Mouse (Mus musculus): ENCODE data around the gene Gm20736. TPM values are rescaled to one million over a fixed set of nuclear protein-coding genes. Genes with fewer than 3 reads are reported as not detected.
"Not testable (repeated sequence)": the region's sequence is repeated elsewhere in the genome, so short reads cannot be mapped to it uniquely, and the experiment has no call there.

Gm20736 gene
- not detected in 2 replicates for polyA plus RNA-seq (2015; fragmentation: Nextera tagmentation; extraction: Ambion mirVana)

DNA sequence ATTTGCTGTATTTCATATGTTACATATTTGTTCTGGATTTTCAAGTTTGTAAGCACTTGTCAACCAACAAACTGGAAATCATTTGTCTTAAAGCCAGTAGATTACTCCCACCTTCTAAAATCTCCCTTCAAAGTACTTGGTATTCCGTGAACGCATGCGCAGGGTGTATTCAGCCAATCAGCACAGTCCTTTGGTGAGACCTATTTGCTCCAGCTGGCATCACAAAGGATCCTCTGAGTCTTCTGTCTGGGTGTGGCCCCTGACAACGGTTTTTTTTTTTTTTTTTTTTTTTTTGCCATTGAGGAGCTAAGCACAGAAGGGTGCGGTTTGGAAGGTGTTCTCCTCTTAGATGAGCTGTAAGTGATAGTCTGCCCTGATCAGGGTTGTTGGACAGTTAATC lies at the start of gene Gm20736:
TSS of gene Gm20736 (plus strand) at position 301 of the 400 bp plus-strand sequence.
- H3K27me3 ChIP-seq; H3K4me1 ChIP-seq; H3K9ac ChIP-seq (replicated peaks); H3K27ac ChIP-seq (replicated peaks); ATAC-seq (replicated peaks); H3K9me3 ChIP-seq; H3K36me3 ChIP-seq; H3K4me3 ChIP-seq; H3K4me2 ChIP-seq (replicated peaks): not testable (repeated sequence)
- WGBS: no CpG with 5 or more reads among the region's 5 CpGs

Other genes with a start within 250 kb of the Gm20736 start
- gene Gm20924, start 170.2 kb upstream of the Gm20736 start, polyA plus RNA-seq (2015; fragmentation: Nextera tagmentation; extraction: Ambion mirVana): not detected in 2 replicates